Mouse (Mus musculus) embryonic fibroblast, embryonic 13.5 days (primary cell): ENCODE results near the gene Gm20897. TPM values are rescaled to one million over a fixed set of nuclear protein-coding genes. Genes with fewer than 3 reads are reported as not detected.
"Not testable (repeated sequence)": the region's sequence is repeated elsewhere in the genome, so short reads cannot be mapped to it uniquely, and the experiment has no call there.

Experiments
- H3K27ac ChIP-seq: 2 replicates; pipeline ENCODE4 v1.5.1; 2012; ENCODE audit warnings: low read length, control low read depth, inconsistent platforms; ENCODE audit not compliant: insufficient read depth
- H3K4me1 ChIP-seq: 2 replicates; pipeline ENCODE4 v1.6.1; 2011; ENCODE audit warnings: low read length; ENCODE audit not compliant: control insufficient read depth, insufficient read depth
- H3K4me3 ChIP-seq: 2 replicates; pipeline ENCODE4 v1.5.1; 2011; ENCODE audit warnings: mild to moderate bottlenecking, control low read depth, low read length; ENCODE audit not compliant: insufficient read depth
- polyA plus RNA-seq: library from polyadenylated mRNA; stranded (reverse); fragments of >200 nt; gene quantifications from 2 replicates; pipeline ENCODE4 v1.2.4, GENCODE M21; 2011; ENCODE audit warnings: low read depth; ENCODE audit not compliant: missing spikeins, insufficient read length

The Gm20897 gene
- polyA plus RNA-seq: not detected in 2 replicates

DNA sequence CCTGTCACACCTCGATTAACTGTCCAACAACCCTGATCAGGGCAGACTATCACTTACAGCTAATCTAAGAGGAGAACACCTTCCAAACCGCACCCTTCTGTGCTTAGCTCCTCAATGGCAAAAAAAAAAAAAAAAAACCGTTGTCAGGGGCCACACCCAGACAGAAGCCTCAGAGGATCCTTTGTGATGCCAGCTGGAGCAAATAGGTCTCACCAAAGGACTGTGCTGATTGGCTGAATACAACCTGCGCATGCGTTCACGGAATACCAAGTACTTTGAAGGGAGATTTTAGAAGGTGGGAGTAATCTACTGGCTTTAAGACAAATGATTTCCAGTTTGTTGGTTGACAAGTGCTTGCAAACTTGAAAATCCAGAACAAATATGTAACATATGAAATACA is at the start of gene Gm20897:
Gene Gm20897, minus strand, starts transcription at position 101 of the 400 bp plus-strand sequence.
- not testable (repeated sequence) for H3K4me3 ChIP-seq, H3K4me1 ChIP-seq, H3K27ac ChIP-seq

Other genes starting within 250 kb of the Gm20897 start
- gene Gm21732, start 73.5 kb upstream of the Gm20897 start, polyA plus RNA-seq: not detected in 2 replicates